Mouse (Mus musculus) CD4-positive, CD25-positive, alpha-beta regulatory T cell, adult 2 months (primary cell): Measurements from ENCODE around the gene 3110082J24Rik.

ENCODE experiments used
- DNase-seq: peaks from one replicate; pipeline ENCODE4 v3.0.0-alpha.2; 2012; ENCODE audit warnings: low read depth, low spot score

The 3110082J24Rik gene

DNA sequence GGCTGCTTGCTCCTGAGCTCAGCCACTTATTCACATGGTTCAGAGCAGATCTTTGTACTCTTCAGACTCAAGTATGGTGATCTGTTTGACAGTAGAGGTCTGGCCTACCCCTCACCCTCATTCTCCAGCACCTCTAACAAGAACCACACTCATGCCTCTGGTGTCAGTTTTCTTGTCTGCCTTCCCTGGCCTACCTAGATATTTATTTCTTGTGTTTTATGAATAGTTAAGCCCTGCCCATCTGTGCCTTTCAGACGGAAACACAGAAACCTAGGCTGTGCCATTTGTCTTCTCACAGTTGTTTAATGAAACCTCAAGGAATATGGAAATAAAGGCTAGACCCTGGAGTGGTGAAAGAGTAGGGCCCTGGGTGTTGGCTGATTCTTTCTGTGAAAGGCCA lies 12.1 kb upstream of the 3110082J24Rik start:
- no peak for DNase-seq

DNA sequence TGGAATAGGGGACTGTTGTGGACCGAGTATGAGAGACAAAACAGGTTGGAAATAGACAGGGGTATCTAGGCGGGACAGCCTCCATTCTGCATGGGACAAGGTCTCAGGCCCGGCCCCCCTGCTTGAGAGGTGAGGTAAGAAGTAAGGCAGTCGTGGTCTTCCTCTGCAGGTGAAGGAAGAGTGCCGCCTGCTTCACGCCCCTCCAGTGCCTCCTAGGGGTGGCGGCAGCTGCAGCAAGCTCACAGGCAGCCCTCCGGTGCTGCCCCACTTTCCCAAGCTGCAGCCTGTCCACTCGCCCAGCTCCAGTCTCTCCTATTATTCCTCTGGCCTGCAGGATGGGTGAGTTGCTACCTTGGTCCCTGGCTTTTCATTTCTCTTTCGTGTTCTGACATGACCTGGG lies 9.8 kb upstream of the 3110082J24Rik start:
- no peak for DNase-seq

DNA sequence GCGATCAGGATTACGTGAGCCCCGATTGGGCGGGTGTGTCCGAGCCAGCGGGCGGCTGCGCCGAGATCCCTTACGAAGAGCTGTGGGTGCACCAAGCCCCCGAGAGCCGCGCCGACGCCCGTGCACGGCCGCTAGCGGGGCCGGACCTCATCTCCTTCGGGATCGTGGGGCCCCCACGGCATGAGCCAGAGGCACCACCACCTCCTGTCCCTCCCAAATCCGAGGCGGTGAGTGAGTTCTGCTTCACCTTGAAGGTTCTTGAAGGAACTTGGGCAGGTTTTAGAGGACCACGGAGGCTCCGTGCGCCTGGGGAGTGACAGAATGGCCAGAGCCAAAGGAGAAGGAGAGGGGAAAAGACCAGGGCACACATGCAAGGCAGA lies 8.9 kb upstream of the 3110082J24Rik start:
- DNase-seq, result no peak

DNA sequence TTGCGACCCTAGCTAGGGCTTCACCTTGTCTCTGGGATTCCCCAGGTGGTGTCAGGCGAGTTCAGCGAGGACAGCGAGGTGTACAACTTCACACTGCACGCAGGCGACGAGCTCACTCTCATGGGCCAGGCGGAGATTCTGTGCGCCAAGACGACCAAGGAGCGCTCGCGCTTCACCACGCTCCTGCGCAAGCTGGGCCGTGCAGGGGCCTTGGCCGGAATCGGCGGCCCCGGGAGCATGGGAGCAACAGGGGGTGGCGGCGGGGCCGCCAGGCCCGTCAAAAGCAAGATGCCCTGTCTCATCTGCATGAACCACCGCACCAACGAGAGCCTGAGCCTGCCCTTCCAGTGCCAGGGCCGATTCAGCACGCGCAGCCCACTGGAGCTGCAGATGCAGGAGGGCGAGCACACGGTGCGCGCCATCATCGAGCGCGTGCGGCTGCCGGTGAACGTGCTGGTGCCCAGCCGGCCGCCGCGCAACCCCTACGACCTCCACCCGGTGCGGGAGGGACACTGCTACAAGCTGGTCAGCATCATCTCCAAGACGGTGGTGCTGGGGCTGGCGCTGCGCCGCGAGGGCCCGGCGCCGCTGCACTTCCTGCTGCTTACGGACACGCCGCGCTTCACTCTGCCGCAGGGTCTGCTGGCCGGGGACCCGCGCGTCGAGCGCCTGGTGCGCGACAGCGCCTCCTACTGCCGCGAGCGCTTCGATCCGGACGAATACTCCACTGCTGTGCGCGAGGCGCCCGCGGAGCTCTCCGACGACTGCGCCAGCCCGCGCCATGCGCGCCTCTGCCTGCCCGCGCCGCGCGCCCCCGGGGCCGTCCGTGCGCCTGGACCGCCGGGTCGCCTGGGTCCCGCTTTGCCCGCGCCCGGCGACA lies 8.2 kb upstream of the 3110082J24Rik start:
- peak; percentile 70 for DNase-seq

DNA sequence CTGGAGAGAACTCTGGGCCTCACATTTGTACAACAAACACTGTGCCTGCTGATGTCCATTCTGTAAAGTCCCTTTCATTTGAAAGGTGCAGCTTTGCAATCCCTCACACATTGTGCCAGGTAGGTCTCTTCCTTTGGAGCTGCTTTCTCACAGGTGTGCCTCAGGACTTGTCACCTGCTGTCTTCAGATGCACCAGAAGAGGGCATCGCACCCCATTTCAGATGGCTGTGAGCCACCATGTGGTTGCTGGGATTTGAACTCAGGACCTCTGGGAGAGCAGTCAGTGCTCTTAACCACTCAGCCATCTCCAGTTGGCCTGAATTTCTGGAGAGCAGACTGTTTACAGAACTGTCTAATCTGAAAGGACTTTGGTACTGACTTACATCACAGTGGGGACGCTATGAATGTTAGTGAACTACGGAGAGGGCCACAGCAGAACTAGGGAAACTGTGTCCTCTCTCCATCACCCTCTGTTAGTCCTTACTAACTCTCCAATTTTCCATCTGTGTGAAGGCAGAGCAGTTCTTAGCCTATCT lies 6.7 kb upstream of the 3110082J24Rik start:
- DNase-seq, result peak; percentile 25

DNA sequence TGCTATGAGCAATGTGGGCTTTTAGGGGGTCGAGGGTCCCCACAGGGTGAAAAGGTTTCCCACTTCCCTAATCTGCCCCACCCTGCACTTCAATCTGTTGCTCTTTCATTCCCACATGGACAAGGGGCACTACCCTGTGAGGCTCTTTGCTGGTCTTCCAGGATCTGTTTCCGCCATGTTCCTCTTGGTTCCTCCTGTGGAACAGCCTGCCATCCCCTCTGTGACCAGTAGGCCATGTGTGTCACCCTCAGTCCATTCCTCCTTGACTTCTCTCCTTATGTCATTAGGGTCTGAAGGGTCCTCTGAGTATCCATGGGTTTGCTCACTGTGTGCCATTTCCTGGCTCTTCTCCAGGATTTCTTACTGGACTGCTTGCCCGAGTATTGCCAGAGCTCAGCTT lies 5.9 kb upstream of the 3110082J24Rik start:
- DNase-seq, result no peak

DNA sequence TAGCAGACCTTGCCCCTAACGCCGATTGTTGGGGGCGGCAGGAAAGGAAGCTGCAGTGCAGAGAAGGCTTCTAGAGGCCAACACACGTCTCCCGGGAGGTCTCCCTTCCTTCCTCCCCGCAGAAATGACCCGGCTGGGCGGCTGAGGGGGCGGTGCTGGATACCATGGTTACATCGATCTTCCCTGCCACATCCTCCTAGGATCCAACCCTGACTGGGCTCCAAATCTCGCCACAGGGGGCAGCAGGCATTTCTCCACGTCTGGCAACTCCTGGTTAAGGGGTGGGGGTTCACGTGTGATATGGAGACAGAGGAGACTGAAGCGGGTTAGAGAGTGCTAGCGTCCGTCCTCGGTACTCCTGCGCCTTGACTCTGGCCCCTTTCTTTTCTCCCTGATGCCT lies 5.2 kb upstream of the 3110082J24Rik start:
- DNase-seq, result no peak

DNA sequence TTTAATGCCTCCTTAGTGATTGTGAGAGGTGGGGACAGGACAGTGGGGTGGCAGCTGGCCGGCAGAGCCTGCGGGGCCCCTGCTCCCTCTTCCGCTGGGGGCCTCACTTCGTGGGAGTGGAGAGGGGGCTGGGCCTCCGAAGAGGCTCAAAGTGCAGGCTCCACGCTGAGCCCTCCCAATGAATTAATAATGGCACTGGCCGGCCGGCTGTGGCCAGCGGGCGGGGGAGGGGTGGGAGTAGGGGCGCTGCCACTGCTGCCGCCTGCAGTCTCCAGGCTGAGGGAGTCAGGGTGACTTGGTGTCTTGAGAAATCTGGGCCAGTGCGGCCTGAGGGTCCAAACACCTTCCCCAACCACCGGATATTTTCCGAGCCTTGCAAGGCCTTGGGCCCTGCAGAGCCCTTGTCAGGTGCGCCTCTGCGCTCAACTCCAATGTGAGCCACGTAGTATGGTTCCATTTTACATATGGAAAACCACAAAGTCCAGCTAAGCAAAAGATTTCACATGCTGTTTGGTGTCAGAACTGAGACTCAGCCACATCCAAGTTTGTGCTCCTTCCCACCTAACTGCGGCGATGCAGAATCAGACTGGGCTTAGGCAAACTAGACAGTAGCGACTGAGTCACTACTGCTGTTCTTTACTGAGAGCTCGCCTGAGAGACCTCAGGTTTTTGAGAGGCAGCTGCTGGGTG lies 4.6 kb upstream of the 3110082J24Rik start:
- no peak for DNase-seq

DNA sequence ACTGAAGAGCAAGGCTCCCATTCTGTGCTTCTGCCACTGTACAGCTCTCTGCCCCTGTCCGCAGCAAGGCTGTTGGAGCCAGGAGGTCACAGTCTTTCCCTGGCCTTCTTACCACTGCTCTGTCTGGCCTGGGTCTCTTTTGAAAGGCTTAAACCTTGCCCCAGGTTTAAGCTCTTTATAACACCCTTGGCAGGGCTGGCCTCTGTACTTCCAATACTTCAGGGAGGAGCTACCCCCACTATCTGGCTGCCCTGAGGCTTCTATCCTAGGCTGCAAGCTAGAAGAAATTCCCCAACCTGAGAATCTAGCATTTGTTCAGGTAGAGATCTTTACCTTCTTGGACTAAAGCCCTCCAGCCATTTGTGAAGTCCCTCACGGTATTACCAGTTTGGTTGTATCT lies 4.0 kb upstream of the 3110082J24Rik start:
- no peak for DNase-seq

DNA sequence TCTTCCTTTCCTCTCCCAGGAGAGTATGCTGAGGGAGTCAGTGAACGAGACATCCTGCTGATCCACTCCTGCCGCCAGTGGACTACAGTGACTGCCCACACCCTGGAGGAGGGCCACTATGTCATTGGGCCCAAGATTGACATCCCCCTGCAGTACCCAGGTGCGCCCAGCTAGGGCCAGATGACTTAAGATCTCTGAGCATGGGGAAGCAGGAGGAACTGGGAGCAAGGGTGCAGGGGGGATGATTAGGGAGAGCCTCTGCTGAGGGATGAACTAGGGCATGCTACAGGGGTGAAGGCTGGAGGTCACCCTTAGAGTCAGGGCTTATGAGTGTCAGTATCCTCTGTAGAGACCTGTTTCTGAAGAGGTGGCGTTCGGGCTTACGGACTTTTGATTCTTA lies 2.3 kb upstream of the 3110082J24Rik start:
- no peak for DNase-seq

DNA sequence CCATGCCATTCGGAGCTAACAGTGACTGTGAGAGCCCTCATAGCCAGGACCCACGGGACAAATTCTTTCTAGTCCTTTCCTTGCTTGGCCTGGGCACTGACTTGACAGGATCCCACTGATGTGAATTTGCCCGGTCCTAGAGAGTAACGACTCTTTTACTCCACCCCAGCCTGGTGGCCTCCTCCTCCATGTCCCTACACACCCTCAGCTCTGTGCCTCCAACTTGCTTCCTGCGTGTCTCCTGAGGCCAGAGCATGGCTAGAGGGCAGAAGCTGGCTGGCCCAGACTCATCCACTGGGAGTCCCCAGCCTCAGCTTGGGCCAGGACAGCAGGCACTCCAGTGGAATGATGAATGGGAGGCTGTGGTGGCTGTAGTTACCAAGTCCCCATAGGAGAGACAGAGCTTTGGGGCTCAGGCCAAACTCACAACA lies 1.7 kb upstream of the 3110082J24Rik start:
- no peak for DNase-seq

DNA sequence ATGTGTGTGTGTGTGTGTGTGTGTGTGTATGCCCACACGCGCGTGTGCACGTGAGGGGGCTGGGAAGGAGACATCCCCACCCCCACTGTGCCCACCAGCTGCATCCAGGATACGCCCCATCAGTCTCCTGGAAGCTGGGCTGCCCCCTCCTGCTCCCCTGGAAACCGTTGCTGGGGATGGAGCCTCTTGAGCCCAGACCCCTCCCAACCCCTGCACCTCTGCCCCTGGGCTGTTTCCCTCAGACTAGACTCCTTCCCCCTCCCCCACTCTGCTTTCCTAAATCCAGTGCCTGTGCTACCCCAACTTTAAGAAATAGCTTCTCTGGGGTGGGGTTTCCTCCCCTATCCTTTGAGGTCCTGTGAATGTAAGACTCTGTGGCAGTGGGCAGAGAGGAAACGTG lies 1.3 kb upstream of the 3110082J24Rik start:
- no peak for DNase-seq

DNA sequence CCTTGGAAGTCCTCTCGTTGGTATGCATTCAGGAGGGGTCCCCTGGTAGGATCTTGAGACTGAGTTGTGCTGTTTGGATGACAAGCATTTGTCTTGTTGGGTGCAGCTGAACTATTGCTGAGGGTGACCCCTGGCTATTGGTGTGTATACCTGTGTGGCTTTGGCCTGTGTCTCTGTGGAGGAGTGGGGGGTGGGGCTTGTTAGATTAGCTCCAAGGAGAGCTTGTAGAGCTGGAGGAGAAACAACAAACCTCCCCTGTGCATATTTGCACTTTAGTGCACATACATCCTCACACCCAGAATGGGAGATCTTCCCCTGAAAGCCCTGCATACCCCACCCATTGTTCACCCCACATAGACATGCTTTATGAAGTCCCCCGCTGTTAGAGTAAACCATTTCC lies 870 bp upstream of the 3110082J24Rik start:
- DNase-seq, result no peak

DNA sequence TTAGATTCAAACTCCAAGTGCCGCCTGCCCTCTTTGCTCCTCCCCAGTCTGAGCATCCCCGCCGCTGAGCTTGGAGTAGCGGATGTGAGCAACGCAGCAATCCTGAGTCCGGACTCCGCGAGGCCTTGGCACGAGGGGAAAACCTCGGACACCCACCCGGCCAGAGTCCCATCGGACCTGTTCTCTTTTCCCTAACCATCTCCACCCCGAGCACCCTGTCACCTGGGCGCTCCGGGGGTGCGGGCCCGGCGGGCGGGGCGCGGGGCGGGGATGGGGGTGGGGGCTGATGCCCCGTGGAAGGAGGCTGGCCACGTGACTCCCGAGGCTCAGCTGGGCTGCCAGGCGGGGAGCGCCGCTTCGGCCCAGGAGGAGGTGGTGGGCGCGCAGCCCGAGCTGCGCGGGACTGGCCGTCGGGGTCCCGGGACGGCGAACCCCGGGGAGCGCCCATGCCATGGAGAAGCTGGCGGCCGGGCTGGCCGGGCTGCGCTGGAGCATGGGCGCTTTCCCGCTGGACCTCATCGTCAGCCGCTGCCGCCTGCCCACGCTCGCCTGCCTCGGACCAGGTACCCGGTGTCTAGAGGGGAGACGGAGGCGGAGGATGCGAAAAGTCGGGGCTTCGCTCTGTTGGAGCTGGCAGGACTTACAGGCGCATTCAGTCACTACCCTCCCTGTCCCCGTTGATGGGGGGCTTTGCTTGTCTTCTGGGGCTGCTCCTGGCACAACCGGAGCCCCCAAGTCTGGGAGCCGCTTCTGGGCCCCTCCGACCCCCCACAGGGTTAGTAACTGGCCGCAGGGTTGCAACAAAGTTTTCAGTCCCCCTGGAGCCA lies 832 bp downstream of the 3110082J24Rik start, which contains the start of gene Garem2:
TSS of gene Garem2 (plus strand) at position 321 of the 827 bp plus-strand sequence.
- DNase-seq, result peak; percentile 22

DNA sequence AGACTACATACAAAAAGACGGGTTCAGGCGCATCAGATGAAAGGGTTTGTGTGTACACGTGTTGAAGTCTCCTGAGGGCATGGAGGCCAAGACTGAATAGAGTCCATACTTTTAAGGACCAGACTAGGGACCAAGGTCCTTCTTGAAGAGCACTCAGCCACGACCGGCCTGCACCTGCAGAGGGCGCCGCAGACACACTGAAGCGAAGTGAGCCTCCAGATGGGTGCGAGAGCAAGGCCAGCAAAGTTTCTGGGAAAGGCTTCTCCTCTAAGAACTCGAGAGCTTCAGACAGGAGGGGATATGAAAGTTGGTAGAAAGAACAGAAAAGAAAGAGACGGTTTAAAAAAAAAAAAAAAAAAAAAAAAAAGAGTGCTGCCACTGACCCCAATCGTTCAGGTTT lies 1.5 kb downstream of the 3110082J24Rik start:
- peak; percentile 53 for DNase-seq

DNA sequence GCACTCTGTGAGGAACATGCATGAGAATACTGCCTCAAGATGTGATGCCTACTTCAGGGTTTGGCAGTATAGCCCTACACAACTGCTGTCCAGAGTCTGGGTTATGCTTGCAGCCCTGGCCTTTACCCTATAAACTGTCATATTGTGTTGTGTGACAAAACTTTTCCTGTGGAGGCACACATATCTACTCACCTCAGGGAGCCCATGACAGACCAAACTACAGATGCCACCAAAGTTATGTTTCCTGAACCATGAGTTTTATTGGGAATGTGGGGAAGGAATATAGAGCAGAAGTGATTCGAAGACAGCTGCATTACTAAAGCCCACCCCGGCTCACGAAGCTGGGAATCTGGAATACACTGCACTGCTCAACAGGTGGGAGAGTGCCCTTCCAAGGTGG lies 2.5 kb downstream of the 3110082J24Rik start:
- DNase-seq, result no peak

DNA sequence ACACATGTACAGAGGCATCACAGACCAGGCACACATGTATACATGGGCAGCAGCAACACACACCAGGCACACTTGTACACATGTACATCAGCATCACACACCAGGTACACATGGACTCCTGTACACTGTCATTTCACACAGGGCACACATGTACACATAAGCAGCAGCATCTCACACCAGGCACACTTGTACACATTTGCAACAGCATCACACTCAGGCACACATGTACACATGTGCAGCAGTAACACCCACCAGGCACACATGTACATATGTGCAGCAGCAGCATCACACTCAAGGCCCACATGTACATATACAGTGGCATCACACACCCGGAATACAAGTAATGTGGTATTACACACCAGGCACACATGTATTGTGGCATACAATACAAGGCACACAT lies 7.6 kb downstream of the 3110082J24Rik start:
- DNase-seq, result no peak

DNA sequence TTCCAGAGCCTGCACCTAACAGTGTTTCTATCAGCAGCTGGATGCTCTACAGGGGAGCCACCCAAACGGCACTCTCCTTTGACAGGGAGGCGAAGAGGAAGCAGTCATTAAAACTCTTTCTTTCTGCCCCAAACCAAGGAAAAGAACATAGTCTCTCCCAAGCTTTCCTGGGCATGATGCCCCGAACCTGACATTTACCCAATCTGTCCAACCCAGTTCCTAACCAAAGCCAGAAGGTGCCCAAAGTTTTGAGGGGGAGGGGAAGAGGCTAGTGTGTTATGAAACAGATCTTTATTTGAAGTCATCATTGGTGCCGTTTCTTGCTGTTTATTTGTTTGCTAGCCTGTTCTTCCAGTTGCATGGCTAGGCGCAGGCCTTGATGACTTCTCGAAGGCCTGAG lies 10.2 kb downstream of the 3110082J24Rik start:
- DNase-seq, result no peak

DNA sequence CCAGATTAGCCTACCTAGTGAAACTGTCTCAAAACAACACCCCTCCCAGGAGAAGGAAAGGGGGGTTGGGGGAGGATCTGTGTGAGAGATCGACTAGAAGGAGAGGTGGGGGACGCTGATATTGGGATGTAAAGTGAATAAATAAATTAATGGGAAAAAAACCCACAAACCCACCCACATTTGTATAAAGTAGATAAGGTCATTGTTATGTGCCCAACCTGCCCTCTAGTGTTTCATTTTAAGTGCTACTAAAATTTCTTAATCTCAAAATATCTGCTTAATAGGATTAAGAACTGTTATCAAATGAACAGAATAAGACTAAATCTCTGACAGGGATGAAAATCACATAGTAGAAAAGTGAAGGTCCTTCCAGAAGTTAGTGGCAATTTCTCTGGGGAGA lies 11.5 kb downstream of the 3110082J24Rik start:
- no peak for DNase-seq

DNA sequence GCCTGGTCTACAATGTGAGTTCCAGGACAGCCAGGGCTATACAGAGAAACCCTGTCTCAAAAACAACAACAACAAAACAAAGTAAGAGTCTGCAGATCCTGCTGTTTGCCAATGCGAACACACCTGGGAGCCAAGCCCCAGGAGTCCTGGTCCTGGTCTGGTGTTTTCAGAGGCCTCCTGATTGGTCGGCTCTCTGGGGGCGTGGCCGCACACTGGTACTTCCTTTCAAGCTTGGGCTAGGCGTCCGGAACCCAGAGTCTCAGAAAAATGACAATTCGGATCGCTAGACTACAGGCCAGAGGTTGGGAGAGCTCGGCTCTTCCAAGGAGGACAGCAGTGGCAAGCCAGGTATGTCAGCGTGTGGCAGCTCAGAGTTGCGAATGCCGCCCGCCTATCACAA lies 13.2 kb downstream of the 3110082J24Rik start:
- DNase-seq, result no peak

DNA sequence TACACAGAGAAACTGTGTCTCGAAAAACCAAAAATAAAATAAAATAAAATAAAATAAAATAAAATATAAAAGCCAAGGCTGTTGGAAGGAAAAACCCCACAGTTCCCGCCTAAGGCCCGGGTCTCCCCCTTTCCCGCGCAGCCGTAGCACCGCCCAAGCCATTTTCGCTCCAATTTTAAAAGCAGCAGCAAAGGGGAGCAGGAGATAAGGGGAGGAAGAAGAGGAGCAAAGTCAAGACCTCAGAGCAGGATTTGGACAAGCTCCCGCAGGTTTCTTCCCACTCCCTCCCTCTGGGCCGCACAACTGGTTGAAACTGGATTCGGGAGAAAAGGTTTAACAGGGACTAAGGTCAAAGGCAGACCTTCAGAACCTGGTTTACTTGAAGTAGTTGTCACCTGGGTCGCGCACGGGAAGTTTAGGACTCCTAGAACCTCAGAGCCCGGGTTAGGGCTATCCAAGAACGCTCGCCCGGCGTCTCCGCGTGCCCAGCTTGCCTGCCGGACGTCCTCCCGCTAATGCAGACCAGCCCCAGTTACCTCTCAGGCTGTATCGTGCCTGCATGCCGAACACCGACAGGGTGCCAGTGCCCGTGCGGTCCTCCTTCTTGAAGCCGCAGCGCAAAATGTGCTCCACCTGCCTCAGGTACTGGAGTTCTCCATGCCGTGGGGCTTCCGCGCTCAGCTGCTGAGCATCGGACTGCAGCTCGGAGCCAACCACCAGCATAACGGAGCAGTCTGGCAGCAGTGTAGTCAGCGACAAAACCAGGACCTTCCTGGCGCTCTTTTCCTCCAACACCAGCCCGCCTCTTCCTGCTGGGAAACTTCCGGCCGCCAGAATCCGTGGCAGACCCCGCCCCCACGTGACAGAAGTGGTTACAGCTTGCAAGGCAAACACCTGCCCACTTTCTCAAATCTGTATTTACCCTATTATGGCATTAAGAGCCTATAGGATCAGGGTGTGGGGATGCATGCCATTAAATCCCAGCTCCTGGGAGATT lies 32.8 kb downstream of the 3110082J24Rik start, which contains the start of gene Tyms:
TSS of gene Tyms (minus strand) at position 793 of the 997 bp plus-strand sequence.
- DNase-seq, result peak; percentile 71
